Mouse (Mus musculus): ENCODE results near the gene Ssty2. TPM values are rescaled to one million over a fixed set of nuclear protein-coding genes. Genes with fewer than 3 reads are reported as not detected.
"Not testable (repeated sequence)": the region's sequence is repeated elsewhere in the genome, so short reads cannot be mapped to it uniquely, and the experiment has no call there.

Gene Ssty2
- total RNA-seq (2021): not detected
- long read RNA-seq, experiment 1: 0 reads
- long read RNA-seq, experiment 2: 0 reads

DNA sequence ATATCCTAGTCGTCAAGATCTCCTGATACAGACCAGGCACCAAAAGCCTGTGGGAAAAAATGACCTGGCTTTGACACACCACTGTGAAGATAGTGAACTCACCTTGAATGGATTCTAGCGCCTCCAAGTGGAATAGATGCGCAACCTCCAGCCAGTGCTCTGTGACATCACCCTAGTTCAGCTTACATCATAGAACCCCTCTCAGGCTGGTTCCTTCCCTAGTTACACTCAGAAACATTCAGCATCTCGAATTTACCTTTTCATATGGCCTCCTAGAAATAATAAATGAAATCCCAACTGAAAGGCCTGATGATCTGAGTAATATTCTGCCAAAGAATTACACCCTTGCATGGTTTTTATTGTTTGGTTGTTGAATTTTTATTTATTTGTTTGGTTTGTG is at the start of gene Ssty2:
TSS of gene Ssty2 (minus strand) at position 101 of the 400 bp plus-strand sequence.
- not testable (repeated sequence) for DNase-seq
